Comparison of ENCODE assay signal across 20 mouse cellular contexts in the genomic region with DNA sequence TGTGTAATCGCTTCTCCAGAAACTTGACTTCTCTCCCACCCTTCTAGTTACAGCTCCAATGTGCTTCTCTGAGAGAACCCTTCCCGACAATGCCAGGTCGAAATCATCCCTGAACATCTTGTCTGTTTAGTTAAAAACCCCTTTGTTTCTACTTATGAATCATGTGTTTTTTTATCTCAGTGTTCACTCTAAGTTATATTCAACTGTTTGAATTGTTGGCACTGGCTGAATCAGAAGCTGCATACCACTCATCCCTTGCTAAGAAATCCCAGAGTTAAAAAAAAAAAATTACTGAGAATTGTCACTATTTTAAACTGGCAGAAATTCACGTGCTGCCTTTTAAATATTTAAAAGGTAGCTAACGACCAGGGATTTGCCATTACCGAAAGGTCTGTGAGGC.
"Had no signal": no experiment of that assay in that cellular context is flagged by ENCODE, and none has a peak within 500 bp of the region (broad histone marks: within the 10 kb centered on the region; RNA-seq: fewer than 3 reads in every experiment).

No protein-coding gene starts in this region.

- ATAC-seq: forebrain, embryonic 13.5 days; forebrain, embryonic 14.5 days; forebrain, embryonic 15.5 days; forebrain, embryonic 16.5 days; forebrain, postnatal 0 days had no signal

- DNase-seq: cerebellum, adult 8-10 months; cerebellum, adult 9-10 months; cerebellum, adult 9-11 months; cerebellum, postnatal 10 days; cerebellum, postnatal 14 days; cerebellum, postnatal 25 days; cerebellum, postnatal 36 days; embryo, embryonic 11 days; forebrain, postnatal 0 days; gastrocnemius, adult 2 months; gastrocnemius, postnatal 14 days; gastrocnemius, postnatal 25 days; gastrocnemius, postnatal 36 days; heart, adult 11 months; heart, adult 18-20 months; heart, adult 2 months had no signal
